Comparison of ENCODE assay signal across 19 mouse cellular contexts in genomic region chr11:81002769-81003430, GRCm38 (mm10).
DNase-seq lines count a peak whose midpoint lies in the region; ATAC-seq and TF ChIP-seq lines count a peak whose summit lies in the region.
"Had no signal": no experiment of that assay in that cellular context is flagged by ENCODE, and none has a peak within 500 bp of the region (broad histone marks: within the 10 kb centered on the region; RNA-seq: fewer than 3 reads in every experiment).

No protein-coding gene starts in this region.

- no peak overlapping the region for H3K4me2 ChIP-seq in hindbrain, embryonic 14.5 days (replicated peaks)
- no peak overlapping the region for H3K4me2 ChIP-seq in hindbrain, embryonic 12.5 days (replicated peaks)
- no peak overlapping the region for H3K4me2 ChIP-seq in midbrain, embryonic 16.5 days (ENCODE audit: low read length)
- H3K4me2 ChIP-seq: hindbrain, embryonic 13.5 days; liver, embryonic 11.5 days; midbrain, embryonic 13.5 days; neural tube, embryonic 12.5 days had no signal

- H3K27me3 ChIP-seq in hindbrain, embryonic 14.5 days (ENCODE audit: control insufficient read depth, insufficient read depth, low read length), result no peaks in the 10 kb centered on the region
- no peaks in the 10 kb centered on the region for H3K27me3 ChIP-seq in hindbrain, embryonic 12.5 days
- no peaks in the 10 kb centered on the region for H3K27me3 ChIP-seq in midbrain, embryonic 16.5 days (ENCODE audit: control insufficient read depth, insufficient read depth, low read depth, low read length)
- H3K27me3 ChIP-seq in midbrain, embryonic 10.5 days (ENCODE audit: low read depth, poor library complexity, severe bottlenecking), result no peaks in the 10 kb centered on the region
- H3K27me3 ChIP-seq: hindbrain, embryonic 13.5 days; midbrain, embryonic 13.5 days; neural tube, embryonic 12.5 days had no signal

- no peaks in the 10 kb centered on the region for H3K9me3 ChIP-seq in hindbrain, embryonic 14.5 days (ENCODE audit: control insufficient read depth, low read length)
- H3K9me3 ChIP-seq in hindbrain, embryonic 12.5 days (replicated peaks), result no peaks in the 10 kb centered on the region
- H3K9me3 ChIP-seq in midbrain, embryonic 16.5 days (replicated peaks; ENCODE audit: control insufficient read depth, low read length, poor library complexity, severe bottlenecking), result no peaks in the 10 kb centered on the region
- H3K9me3 ChIP-seq in midbrain, embryonic 10.5 days (replicated peaks), result no peaks in the 10 kb centered on the region
- H3K9me3 ChIP-seq: hindbrain, embryonic 13.5 days; midbrain, embryonic 13.5 days; neural tube, embryonic 12.5 days had no signal

- 50% methylated on average over 10 of the region's 10 CpGs for WGBS in hindbrain, embryonic 14.5 days
- 68% methylated on average over 10 of the region's 10 CpGs for WGBS in hindbrain, embryonic 12.5 days
- 27% methylated on average over 10 of the region's 10 CpGs for WGBS in midbrain, embryonic 16.5 days
- 55% methylated on average over 10 of the region's 10 CpGs for WGBS in midbrain, embryonic 10.5 days

- no peak for TF ChIP-seq CTCF in brain, embryonic 14.5 days (IDR thresholded peaks at IDR 0.05; ENCODE audit: borderline replicate concordance, extremely low read depth, insufficient read depth, insufficient read length)

- no peak for TF ChIP-seq POLR2A in brain, embryonic 14.5 days (IDR thresholded peaks at IDR 0.05; ENCODE audit: borderline replicate concordance, extremely low read depth, insufficient read depth, insufficient read length, poor library complexity, severe bottlenecking)

- peaks cover 9% of the 10 kb centered on the region; the same call in 1 of the 2 replicates for H3K4me1 ChIP-seq in hindbrain, embryonic 14.5 days (replicated peaks; ENCODE audit: control insufficient read depth, insufficient read depth, low read length)
- no peaks in the 10 kb centered on the region for H3K4me1 ChIP-seq in hindbrain, embryonic 12.5 days
- peaks cover 2% of the 10 kb centered on the region for H3K4me1 ChIP-seq in midbrain, embryonic 16.5 days (ENCODE audit: control insufficient read depth, insufficient read depth, low read length)
- peaks cover 7% of the 10 kb centered on the region for H3K4me1 ChIP-seq in midbrain, embryonic 10.5 days
- H3K4me1 ChIP-seq: neural tube, embryonic 12.5 days had no signal

- H3K27ac ChIP-seq in hindbrain, embryonic 14.5 days, result peak overlapping the region; percentile 26; the same call in 1 of the 2 replicates
- no peak overlapping the region for H3K27ac ChIP-seq in hindbrain, embryonic 12.5 days
- 0 out of 2 replicates have a peak overlapping the region, but pooled peaks have one; percentile 15 for H3K27ac ChIP-seq in midbrain, embryonic 16.5 days (ENCODE audit: low read length)
- H3K27ac ChIP-seq in midbrain, embryonic 10.5 days (replicated peaks), result no peak overlapping the region
- H3K27ac ChIP-seq: hindbrain, embryonic 13.5 days; midbrain, embryonic 13.5 days; neural tube, embryonic 12.5 days had no signal

- H3K9ac ChIP-seq in hindbrain, embryonic 14.5 days, result no peak overlapping the region
- no peak overlapping the region for H3K9ac ChIP-seq in hindbrain, embryonic 12.5 days
- H3K9ac ChIP-seq in midbrain, embryonic 16.5 days (ENCODE audit: low read depth, low read length), result no peak overlapping the region
- H3K9ac ChIP-seq: hindbrain, embryonic 13.5 days; midbrain, embryonic 13.5 days; neural tube, embryonic 12.5 days had no signal

- no peak overlapping the region for H3K4me3 ChIP-seq in hindbrain, embryonic 14.5 days (replicated peaks; ENCODE audit: low read length)
- H3K4me3 ChIP-seq in hindbrain, embryonic 12.5 days, result no peak overlapping the region
- no peak overlapping the region for H3K4me3 ChIP-seq in midbrain, embryonic 16.5 days (ENCODE audit: low read depth, low read length)
- no peak overlapping the region for H3K4me3 ChIP-seq in midbrain, embryonic 10.5 days
- H3K4me3 ChIP-seq: hindbrain, embryonic 13.5 days; midbrain, embryonic 13.5 days; neural tube, embryonic 12.5 days had no signal

- no peak for ATAC-seq in hindbrain, embryonic 14.5 days (ENCODE audit: low FRiP score)
- ATAC-seq in hindbrain, embryonic 12.5 days (ENCODE audit: low FRiP score), result no peak
- ATAC-seq in midbrain, embryonic 16.5 days, result no peak
- ATAC-seq: midbrain, embryonic 13.5 days had no signal

- DNase-seq in hindbrain, embryonic 14.5 days (ENCODE audit: low spot score), result peak; percentile 43
- no peak for DNase-seq in midbrain, embryonic 10.5 days (ENCODE audit: low spot score)
- DNase-seq in brain, embryonic 14.5 days (ENCODE audit: low read depth), result peak; percentile 58
- peak; percentile 83 for DNase-seq in retina, postnatal 1 day
- DNase-seq in lung, postnatal 14 days, result no peak
- DNase-seq: cerebellum, adult 9-11 months; gastrocnemius, postnatal 25 days; kidney, adult 11 months; kidney, postnatal 25 days; layer of hippocampus, adult 9-11 months; lung, adult 2 months; lung, postnatal 4 days; thymus, postnatal 25 days had no signal

- no peaks in the 10 kb centered on the region for H3K36me3 ChIP-seq in hindbrain, embryonic 14.5 days (replicated peaks; ENCODE audit: control insufficient read depth, insufficient read depth)
- H3K36me3 ChIP-seq in hindbrain, embryonic 12.5 days, result no peaks in the 10 kb centered on the region
- no peaks in the 10 kb centered on the region for H3K36me3 ChIP-seq in midbrain, embryonic 16.5 days (ENCODE audit: control insufficient read depth, insufficient read depth, low read length)
- H3K36me3 ChIP-seq in midbrain, embryonic 10.5 days, result no peaks in the 10 kb centered on the region
- H3K36me3 ChIP-seq: hindbrain, embryonic 13.5 days; midbrain, embryonic 13.5 days; neural tube, embryonic 12.5 days had no signal

Comparison
In these comparisons a context has a peak if more than half of its experiments do, and no peak if none do; other contexts are left out.
1. H3K27ac ChIP-seq: peak in hindbrain, embryonic 14.5 days (single experiment) and midbrain, embryonic 16.5 days (single experiment); none in hindbrain, embryonic 12.5 days (single experiment) and midbrain, embryonic 10.5 days (single experiment).
2. DNase-seq: peak in hindbrain, embryonic 14.5 days (single experiment), brain, embryonic 14.5 days (single experiment) and retina, postnatal 1 day (single experiment); none in midbrain, embryonic 10.5 days (single experiment) and lung, postnatal 14 days (single experiment).